Mouse (Mus musculus) erythroblast, embryonic 14.5 days (primary cell): ENCODE results near the gene Ccl22.

Experiments
- GATA1 ChIP-seq: IDR thresholded peaks from 2 replicates; pipeline ENCODE4 v1.6.1; 2012; ENCODE audit warnings: low read length, inconsistent platforms, mixed read lengths
- TAL1 ChIP-seq: IDR thresholded peaks from 3 replicates; pipeline ENCODE4 v1.6.1; 2012; ENCODE audit warnings: low read length, inconsistent platforms, mixed read lengths

DNA sequence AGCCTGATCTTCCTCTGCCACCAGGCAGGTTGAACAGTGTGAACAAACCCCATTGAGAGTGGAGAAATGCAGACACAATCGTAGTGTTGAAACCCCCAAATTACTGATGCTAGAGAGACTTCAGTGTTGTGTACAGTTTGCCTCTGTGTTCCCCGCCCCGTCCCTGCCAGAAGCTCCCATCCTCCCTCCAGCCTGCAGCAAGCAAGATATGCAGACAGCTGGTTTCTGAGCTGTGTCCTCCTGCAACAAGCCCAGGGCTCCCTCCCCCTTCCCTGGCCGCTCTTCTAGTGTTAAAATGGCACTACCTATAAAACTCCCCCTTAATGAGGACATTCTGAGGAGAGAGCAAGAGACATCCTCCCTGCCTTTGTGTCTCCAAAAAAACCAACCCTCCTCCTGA is 16.1 kb upstream of the Ccl22 start:
- TF ChIP-seq TAL1 (peak; percentile 32; the same call in 2 of the 3 replicates), GATA1 (no peak)
